Mouse (Mus musculus) stomach, postnatal 0 days (tissue): Measurements from ENCODE around the gene Gid8.

Experiments
- CTCF ChIP-seq: IDR thresholded peaks from 2 replicates; pipeline ENCODE4 v1.5.1; 2016; ENCODE audit warnings: antibody characterized with exemption, low read depth, mild to moderate bottlenecking, moderate library complexity
- EP300 ChIP-seq: optimal IDR thresholded peaks from 2 replicates; pipeline ENCODE3; 2016; ENCODE audit warnings: antibody characterized with exemption

- no peak for TF ChIP-seq CTCF
- no peak for TF ChIP-seq EP300
These were observed 28.7 kb upstream of the Gid8 start for GRCm38 (mm10) chr2:180681225-180681624.
